Mouse (Mus musculus): Measurements from ENCODE around the gene Tmem268. TPM values are rescaled to one million over a fixed set of nuclear protein-coding genes. Genes with fewer than 3 reads are reported as not detected.

Gene Tmem268
- polyA plus RNA-seq, 2 experiments from 2014 or later, result 16.6 to 17.6 TPM

- no peak for ATAC-seq
Observed at GRCm38 (mm10) chr4:63604945-63605344, 46.4 kb downstream of the Tmem268 start, which contains the start of gene Gm11213. Gene Gm11213, minus strand, starts transcription at chr4:63605261.

- ATAC-seq, result no peak
Observed at GRCm38 (mm10) chr4:63605545-63605944, 47.0 kb downstream of the Tmem268 start.

- no peak for ATAC-seq
Observed at GRCm38 (mm10) chr4:63605968-63606367, 47.4 kb downstream of the Tmem268 start.

- no peak for ATAC-seq
Observed at GRCm38 (mm10) chr4:63608391-63608790, 49.8 kb downstream of the Tmem268 start.

- ATAC-seq, result no peak
Observed at GRCm38 (mm10) chr4:63621861-63622260, 63.3 kb downstream of the Tmem268 start.

GRCm38 (mm10) chr4:63622378-63622835 lies 63.8 kb downstream of the Tmem268 start, which contains the start of gene Tex48:
Gene Tex48, minus strand, starts transcription at chr4:63622428.
- no peak for ATAC-seq

- ATAC-seq, result no peak
Observed at GRCm38 (mm10) chr4:63625563-63626080, 67.0 kb downstream of the Tmem268 start.

GRCm38 (mm10) chr4:63627111-63627510 lies 68.5 kb downstream of the Tmem268 start:
- peak; percentile 63 for ATAC-seq

GRCm38 (mm10) chr4:63633181-63633580 lies 74.6 kb downstream of the Tmem268 start:
- ATAC-seq, result no peak

Other genes starting within 250 kb of the Tmem268 start
- gene Orm1, start 214.2 kb upstream of the Tmem268 start, polyA plus RNA-seq (2017; shearing (Covaris generic)), result not detected
- gene Orm3, start 202.6 kb upstream of the Tmem268 start, polyA plus RNA-seq (2017; shearing (Covaris generic)), result under 1 TPM in 1 of 2 experiments, not detected in 1; 0.60 TPM
- 1 to 10 TPM in 1 of 2 experiments, not detected in 1; 1.0 TPM for gene Orm2, start 196.3 kb upstream of the Tmem268 start, polyA plus RNA-seq (2017; shearing (Covaris generic))
- gene Akna, start 155.4 kb upstream of the Tmem268 start, polyA plus RNA-seq (2017; shearing (Covaris generic)), result 100 to 1,000 TPM in 1 of 2 experiments, 10 to 100 TPM in 1; 72.4 to 116 TPM
- 1 to 10 TPM; 3.1 to 3.2 TPM for gene Whrn, start 62.8 kb upstream of the Tmem268 start, polyA plus RNA-seq (2017; shearing (Covaris generic))
- gene Atp6v1g1, start 14.0 kb upstream of the Tmem268 start, polyA plus RNA-seq (2017; shearing (Covaris generic)), result 100 to 1,000 TPM; 180 to 210 TPM
- not detected for gene Gm11213, start 46.5 kb downstream of the Tmem268 start, polyA plus RNA-seq (2017; shearing (Covaris generic))
- gene Tex48, start 63.6 kb downstream of the Tmem268 start, polyA plus RNA-seq (2017; shearing (Covaris generic)), result not detected
- gene Gm11214, start 104.6 kb downstream of the Tmem268 start, polyA plus RNA-seq (2017; shearing (Covaris generic)), result not detected
- gene Tnfsf15, start 186.3 kb downstream of the Tmem268 start, polyA plus RNA-seq (2017; shearing (Covaris generic)), result under 1 TPM; 0.36 to 0.54 TPM

Measured in activated CD4-positive, CD25-positive, alpha-beta regulatory T cell, adult 4 months (primary cell).